Mouse (Mus musculus): ENCODE data around the gene Lgals1.

- TF ChIP-seq CTCF (IDR thresholded peaks at IDR 0.05), result peak; percentile 97
- TF ChIP-seq POLR2A (IDR thresholded peaks at IDR 0.05; ENCODE audit: insufficient read depth, low read depth, low read length), result no peak
Measured at GRCm38 (mm10) chr15:78903243-78903642, 23.3 kb upstream of the Lgals1 start.

Data from heart, adult 2 months (tissue).